Mouse (Mus musculus) kidney, adult 11 months (tissue): ENCODE measurements at regions not wholly inside any gene's neighbourhood (a gene's known extent, or its start where the extent isn't known, plus 50 kb on each side); places are given as distances from the start of the nearest gene placed in this dataset.

Source experiments
- DNase-seq: peaks from one replicate; pipeline ENCODE4 v3.0.0; 2022

GRCm38 (mm10) chr17:4890131-4890530 lies 104.0 kb upstream of the Arid1b start:
- no peak for DNase-seq

- no peak for DNase-seq
These were observed 102.6 kb upstream of the Arid1b start for GRCm38 (mm10) chr17:4891576-4891975.

GRCm38 (mm10) chr17:4894756-4895330 lies 99.3 kb upstream of the Arid1b start:
- DNase-seq = peak; percentile 39

- no peak for DNase-seq
These were observed 91.0 kb upstream of the Arid1b start for GRCm38 (mm10) chr17:4903129-4903528.

- no peak for DNase-seq
These were observed 87.6 kb upstream of the Arid1b start for GRCm38 (mm10) chr17:4906504-4906903.

DNA sequence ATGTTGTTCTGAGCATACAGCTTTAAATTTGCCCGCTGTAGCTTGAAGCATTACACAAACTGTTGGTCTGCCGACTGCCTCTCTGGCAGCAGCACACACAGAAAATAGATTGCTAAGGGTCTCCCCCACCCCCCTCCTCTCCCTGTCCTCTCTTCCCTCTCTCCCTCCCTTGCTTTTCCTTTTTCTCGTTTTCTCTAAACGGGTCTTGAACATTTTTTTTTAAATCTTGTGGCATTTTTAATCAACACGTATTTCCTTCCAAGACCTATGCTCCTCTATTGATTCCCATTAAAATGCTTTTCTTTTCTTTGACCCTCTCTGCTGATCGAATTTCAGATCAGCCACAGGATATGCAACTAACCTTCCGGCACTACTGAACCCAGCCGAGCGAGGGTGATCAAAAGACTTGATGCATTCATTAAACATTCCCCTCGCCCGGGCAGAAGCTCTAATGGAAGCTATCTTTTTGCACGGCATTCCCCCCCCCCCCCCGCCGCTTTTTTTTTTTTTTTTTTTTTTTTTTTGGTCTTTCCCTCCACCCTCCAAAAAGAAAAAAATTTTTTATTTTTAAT lies 86.9 kb upstream of the Arid1b start:
- DNase-seq = peak; percentile 42

DNA sequence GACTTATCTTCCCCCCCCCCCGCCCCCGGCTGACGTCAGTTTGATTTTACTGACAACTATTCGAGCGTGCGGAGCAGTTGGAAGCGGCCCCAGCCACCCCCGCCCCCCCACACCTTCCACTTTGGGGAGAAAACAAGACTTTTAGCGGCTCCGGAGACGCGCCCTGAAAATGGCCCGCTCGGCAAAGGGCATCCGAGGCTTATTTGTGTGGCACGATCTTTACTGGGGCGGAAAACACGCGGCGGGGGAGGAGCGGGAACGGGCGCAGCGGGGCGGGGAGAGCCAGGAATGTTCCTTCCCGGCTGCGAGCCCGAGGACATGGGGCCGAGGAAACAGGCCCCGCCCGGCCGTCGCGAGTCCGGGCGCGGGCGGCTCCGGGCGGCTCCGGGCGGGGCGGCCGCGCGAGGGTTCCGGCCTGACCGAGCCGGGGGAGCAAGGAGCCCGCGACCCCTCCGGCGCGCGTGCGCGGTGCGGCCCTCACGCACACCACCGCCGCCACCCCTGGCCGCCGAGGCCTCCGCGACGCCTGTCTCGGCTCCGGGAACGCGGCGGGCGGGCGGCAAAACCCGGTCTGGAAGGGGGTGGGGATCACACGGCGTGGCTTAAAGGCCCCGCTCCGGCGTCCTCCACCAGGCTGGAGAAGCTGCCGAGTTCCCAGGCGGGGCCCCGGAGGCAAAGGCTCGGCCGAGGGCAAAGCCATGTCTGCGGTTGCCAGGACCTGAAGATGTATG lies 86.1 kb upstream of the Arid1b start:
- peak; percentile 94 for DNase-seq

DNA sequence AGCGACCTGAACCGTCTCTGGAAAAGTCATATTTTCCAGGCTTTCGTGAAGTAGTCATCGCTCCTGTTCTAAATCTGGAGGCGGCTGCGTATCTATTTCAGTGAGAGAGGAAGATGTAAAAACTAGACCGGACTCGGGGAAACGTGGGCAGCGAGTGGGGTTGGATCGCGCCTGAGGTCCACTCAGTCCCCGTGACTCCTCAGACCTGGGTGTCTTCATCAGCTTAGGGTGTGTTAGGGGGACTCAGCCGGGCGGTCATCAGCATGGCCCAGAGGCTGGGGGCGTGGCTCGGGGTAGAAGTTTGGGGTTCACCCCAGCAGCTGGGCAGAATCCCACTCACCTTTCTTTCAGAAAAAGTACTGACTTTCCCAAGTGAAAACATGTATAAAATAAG lies 85.6 kb upstream of the Arid1b start:
- no peak for DNase-seq

DNA sequence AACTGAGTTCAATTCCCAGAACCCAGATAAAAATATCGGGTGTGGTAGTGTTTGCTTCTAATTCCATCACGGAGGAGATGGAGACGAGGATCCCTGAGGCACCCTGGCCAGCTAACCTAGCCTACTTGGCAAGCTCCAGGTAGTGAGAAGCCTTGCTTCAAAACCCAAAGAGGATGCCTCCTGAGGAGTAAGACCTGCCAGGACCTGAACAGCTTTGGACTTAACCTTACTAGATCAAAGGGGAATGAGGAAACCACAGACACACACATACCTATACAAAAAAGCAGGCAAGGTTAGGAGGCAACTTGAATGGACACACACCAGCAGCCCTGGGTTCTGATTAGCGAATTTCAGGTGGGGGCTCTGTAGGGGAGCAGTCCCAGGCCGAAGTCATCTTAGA lies 84.0 kb upstream of the Arid1b start:
- DNase-seq = no peak

DNA sequence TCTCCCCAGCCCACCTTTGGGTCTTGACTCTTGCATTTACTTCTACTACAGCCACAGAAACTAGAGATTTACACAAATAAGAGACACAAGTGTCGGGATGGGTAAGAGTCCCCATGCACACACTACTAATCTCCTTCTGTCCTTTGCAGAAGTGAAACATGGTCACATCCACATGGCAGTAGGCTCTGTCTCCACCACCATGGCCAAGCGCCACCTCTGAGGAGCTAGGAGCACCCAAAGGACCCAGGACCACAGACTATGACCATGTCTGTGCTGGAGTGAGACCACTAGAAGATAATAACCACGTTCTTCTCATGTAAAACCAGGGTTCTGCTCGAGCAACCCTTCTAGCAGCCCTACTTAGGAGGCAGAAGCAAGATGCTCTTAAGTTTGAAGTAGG lies 81.1 kb upstream of the Arid1b start:
- DNase-seq = no peak

GRCm38 (mm10) chr17:4919866-4920495 lies 74.2 kb upstream of the Arid1b start:
- DNase-seq = peak; percentile 73

DNA sequence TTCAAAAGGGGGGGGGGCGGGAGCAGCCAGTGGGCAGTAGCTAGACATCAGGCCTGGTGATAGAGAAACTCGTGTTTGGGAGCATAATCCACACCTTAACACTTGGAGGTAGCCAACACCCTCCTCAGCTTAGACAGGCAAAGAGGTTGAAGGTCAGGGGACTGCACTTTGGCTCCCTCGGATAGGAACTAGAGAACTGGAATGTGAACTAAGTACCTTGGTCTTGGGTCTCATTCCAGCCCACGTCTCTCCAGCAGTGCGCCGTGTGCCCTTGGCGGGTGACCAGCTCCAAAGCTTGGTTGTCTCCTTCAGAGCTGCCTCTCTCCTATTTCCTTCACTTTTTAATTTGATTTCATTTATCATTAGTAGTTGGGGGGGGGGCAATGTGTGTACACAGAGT lies 73.0 kb upstream of the Arid1b start:
- peak; percentile 88 for DNase-seq

GRCm38 (mm10) chr17:4928631-4929030 lies 65.5 kb upstream of the Arid1b start:
- no peak for DNase-seq

DNA sequence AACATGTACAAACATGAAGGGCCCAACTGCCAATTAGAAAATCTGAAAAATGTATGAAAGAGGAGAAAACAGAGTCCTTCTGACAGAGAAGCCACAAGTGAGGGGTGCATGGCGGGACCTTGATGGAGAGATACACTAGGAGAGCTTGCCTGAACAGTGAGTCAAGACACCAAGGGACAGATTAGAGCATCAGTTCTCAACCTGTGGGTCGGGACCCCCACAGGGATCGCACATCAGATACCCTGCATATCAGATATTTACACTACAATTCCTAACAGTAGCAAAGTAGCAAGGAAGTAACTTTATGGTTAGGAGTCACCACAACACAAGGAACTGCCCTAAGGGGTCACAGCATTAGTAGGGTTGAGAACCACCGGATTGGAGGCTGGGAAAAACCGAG lies 58.9 kb upstream of the Arid1b start:
- no peak for DNase-seq

DNA sequence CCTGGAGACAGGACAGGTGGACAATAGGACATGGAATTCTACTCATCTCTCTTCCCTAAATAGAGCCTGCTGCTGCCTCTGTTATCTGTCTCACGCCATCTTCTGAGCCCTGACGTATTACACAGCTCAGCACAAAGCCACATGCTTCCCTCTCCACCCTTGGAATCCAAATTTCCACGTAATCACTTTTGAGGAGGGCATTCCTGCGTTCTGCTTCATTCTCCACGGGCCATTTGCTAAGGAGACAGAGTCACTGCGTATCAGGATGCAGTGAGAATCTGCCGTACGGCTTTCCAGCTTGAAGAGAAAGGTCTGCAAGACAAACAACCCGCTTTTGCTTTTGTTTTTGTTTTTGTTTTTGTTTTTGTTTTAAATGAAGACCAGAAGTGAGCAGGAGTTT lies 53.5 kb upstream of the Arid1b start:
- peak; percentile 32 for DNase-seq

- no peak for DNase-seq
These were observed 52.8 kb upstream of the Arid1b start for GRCm38 (mm10) chr17:4941286-4941800.

GRCm38 (mm10) chr17:4942868-4943267 lies 51.3 kb upstream of the Arid1b start:
- DNase-seq = no peak
